Mouse (Mus musculus): ENCODE data around the gene Cldn22. TPM values are rescaled to one million over a fixed set of nuclear protein-coding genes. Genes with fewer than 3 reads are reported as not detected.
"Not testable (repeated sequence)": the region's sequence is repeated elsewhere in the genome, so short reads cannot be mapped to it uniquely, and the experiment has no call there.

Gene Cldn22
- polyA plus RNA-seq, 1 experiment from 2014 or later, result not detected

DNA sequence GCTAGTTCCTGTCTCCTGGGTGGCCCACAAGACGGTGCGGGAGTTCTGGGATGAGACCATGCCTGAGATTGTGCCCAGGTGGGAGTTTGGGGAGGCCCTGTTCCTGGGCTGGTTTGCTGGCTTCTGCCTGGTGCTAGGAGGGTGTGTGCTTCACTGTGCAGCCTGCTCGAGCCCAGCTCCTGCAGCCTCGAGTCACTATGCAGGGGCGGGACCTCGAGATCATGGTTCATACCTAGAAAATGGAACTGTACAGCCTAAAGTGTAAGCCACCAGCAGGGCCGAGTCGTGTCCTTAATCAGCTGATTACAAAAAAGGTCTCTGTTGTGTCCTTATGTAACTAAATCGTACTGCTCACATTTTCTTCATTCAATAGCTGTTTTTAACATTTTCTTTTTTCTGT is 1.7 kb upstream of the Cldn22 start:
- WGBS (ENCODE audit: insufficient replicate concordance), result 47% methylated on average over 7 of the region's 9 CpGs
- not testable (repeated sequence) for H3K4me2 ChIP-seq (ENCODE audit: low read depth, low read length); H3K36me3 ChIP-seq (ENCODE audit: control insufficient read depth, insufficient read depth); H3K4me3 ChIP-seq (ENCODE audit: low read depth, low read length); ATAC-seq (ENCODE audit: low read depth); H3K9ac ChIP-seq (ENCODE audit: low read depth, low read length); H3K4me1 ChIP-seq (ENCODE audit: control insufficient read depth, low read depth, low read length); H3K27me3 ChIP-seq (ENCODE audit: control insufficient read depth, insufficient read depth, low read depth, low read length); H3K27ac ChIP-seq (ENCODE audit: low read length); H3K9me3 ChIP-seq (replicated peaks; ENCODE audit: control insufficient read depth, low read length)

DNA sequence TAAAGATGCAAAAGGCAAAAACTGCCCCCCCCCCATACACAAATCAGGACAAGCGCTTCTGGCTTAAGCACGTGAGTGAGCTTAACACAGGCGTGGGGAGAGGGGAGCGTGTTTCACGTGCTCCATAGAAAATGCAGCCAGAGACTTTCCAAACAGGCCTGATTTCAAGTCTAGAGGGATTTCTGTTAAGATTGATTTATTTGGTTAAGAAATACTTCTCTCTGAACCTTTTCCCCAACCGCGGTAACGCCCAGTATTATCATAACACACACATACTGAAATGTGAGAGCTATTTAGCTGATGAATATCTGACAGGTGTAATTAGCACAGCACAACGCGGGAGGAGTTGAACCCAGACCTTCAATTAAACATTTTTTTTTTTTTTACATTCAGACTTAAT is 505 bp upstream of the Cldn22 start:
- H3K27me3 ChIP-seq (ENCODE audit: control insufficient read depth, insufficient read depth, low read depth, low read length), result no peaks in the 10 kb centered on the region
- no peak overlapping the region for H3K4me3 ChIP-seq (ENCODE audit: low read depth, low read length)
- WGBS (ENCODE audit: insufficient replicate concordance), result 72% methylated on average over 10 of the region's 10 CpGs
- no peaks in the 10 kb centered on the region for H3K4me1 ChIP-seq (ENCODE audit: control insufficient read depth, low read depth, low read length)
- H3K9me3 ChIP-seq (replicated peaks; ENCODE audit: control insufficient read depth, low read length), result no peaks in the 10 kb centered on the region
- no peaks in the 10 kb centered on the region for H3K36me3 ChIP-seq (ENCODE audit: control insufficient read depth, insufficient read depth)
- no peak overlapping the region for H3K27ac ChIP-seq (ENCODE audit: low read length)
- no peak overlapping the region for H3K4me2 ChIP-seq (ENCODE audit: low read depth, low read length)
- no peak for ATAC-seq (ENCODE audit: low read depth)
- no peak overlapping the region for H3K9ac ChIP-seq (ENCODE audit: low read depth, low read length)

DNA sequence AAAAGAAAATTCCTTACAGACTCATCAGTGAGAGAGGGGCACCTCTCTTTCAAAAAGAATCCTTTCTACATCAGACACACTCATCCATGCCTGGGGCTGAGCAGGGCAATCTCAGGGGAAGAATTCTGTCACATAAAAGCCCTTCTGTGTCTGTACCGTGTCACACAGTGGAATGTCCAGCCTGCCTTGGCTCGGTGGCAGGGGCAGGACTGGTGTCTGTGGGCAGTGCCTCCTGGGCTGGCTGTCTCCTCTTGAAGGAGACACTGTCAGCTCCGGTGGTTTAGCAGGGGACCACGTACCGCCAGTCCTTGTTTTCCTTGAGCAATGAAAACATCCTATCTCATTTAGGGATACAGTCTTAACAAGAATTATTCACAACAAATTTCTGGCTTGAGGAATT is 1.3 kb downstream of the Cldn22 start:
- Histone ChIP-seq H3K27me3 (ENCODE audit: control insufficient read depth, insufficient read depth, low read depth, low read length) (no peaks in the 10 kb centered on the region), H3K9ac (ENCODE audit: low read depth, low read length) (no peak overlapping the region), H3K4me2 (ENCODE audit: low read depth, low read length) (no peak overlapping the region), H3K9me3 (replicated peaks; ENCODE audit: control insufficient read depth, low read length) (no peaks in the 10 kb centered on the region), H3K4me1 (ENCODE audit: control insufficient read depth, low read depth, low read length) (no peaks in the 10 kb centered on the region), H3K27ac (ENCODE audit: low read length) (no peak overlapping the region), H3K36me3 (ENCODE audit: control insufficient read depth, insufficient read depth) (no peaks in the 10 kb centered on the region), H3K4me3 (ENCODE audit: low read depth, low read length) (no peak overlapping the region)
- WGBS (ENCODE audit: insufficient replicate concordance), result 57% methylated on average over 5 of the region's 5 CpGs
- ATAC-seq (ENCODE audit: low read depth), result no peak

- H3K36me3 ChIP-seq (ENCODE audit: control insufficient read depth, insufficient read depth), result no peaks in the 10 kb centered on the region
- ATAC-seq (ENCODE audit: low read depth), result no peak
- H3K4me1 ChIP-seq (ENCODE audit: control insufficient read depth, low read depth, low read length), result no peaks in the 10 kb centered on the region
- H3K9ac ChIP-seq (ENCODE audit: low read depth, low read length), result no peak overlapping the region
- no peak overlapping the region for H3K4me3 ChIP-seq (ENCODE audit: low read depth, low read length)
- WGBS (ENCODE audit: insufficient replicate concordance), result 74% methylated on average over 9 of the region's 9 CpGs
- no peaks in the 10 kb centered on the region for H3K27me3 ChIP-seq (ENCODE audit: control insufficient read depth, insufficient read depth, low read depth, low read length)
- no peak overlapping the region for H3K27ac ChIP-seq (ENCODE audit: low read length)
- no peaks in the 10 kb centered on the region for H3K9me3 ChIP-seq (replicated peaks; ENCODE audit: control insufficient read depth, low read length)
- no peak overlapping the region for H3K4me2 ChIP-seq (ENCODE audit: low read depth, low read length)
Measured at GRCm38 (mm10) chr8:47826911-47827310, 2.6 kb downstream of the Cldn22 start.

DNA sequence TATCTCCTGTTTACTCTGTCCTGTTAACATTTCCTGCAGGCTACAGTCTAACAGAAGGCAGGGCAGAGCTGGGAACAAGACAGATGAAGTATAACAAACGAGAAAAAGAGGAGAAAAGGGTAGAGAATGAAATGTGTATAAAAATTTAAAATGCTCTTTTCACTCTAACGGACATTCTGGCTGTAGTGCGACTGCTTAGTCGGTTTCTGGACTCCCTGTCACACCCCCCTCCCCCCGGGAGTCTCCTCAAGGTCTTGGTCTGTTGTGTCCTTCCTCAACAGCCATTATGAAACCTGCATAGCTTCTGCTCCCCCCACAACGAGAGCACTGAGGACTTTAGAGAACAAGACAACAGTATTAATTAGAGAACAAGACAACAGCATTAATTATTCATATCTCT is 8.3 kb downstream of the Cldn22 start:
- H3K4me3 ChIP-seq (ENCODE audit: low read depth, low read length), result no peak overlapping the region
- ATAC-seq (ENCODE audit: low read depth), result no peak
- H3K4me1 ChIP-seq (ENCODE audit: control insufficient read depth, low read depth, low read length), result no peaks in the 10 kb centered on the region
- 62% methylated on average over 6 of the region's 6 CpGs for WGBS (ENCODE audit: insufficient replicate concordance)
- no peaks in the 10 kb centered on the region for H3K36me3 ChIP-seq (ENCODE audit: control insufficient read depth, insufficient read depth)
- no peak overlapping the region for H3K27ac ChIP-seq (ENCODE audit: low read length)
- no peak overlapping the region for H3K9ac ChIP-seq (ENCODE audit: low read depth, low read length)
- no peaks in the 10 kb centered on the region for H3K9me3 ChIP-seq (replicated peaks; ENCODE audit: control insufficient read depth, low read length)
- H3K4me2 ChIP-seq (ENCODE audit: low read depth, low read length), result no peak overlapping the region
- no peaks in the 10 kb centered on the region for H3K27me3 ChIP-seq (ENCODE audit: control insufficient read depth, insufficient read depth, low read depth, low read length)

DNA sequence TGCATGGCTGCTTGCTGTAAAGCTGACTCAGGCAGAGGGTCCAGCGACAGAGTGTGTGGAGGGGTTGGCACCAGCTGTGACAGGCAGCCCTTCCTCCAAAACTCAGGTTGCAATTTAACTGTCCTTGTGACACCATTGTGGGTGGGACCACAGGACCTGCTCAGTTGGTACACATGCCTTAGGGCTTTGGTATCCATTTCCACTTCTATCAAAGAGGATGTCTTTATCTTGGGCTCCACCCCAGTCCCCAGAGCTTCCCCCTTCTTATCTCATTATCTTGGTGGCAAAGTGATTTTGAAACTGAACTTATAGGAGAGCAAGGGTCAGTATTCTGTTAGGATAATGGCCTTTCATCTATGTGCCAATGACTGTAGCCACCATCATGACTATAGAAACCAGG is 9.7 kb downstream of the Cldn22 start:
- Histone ChIP-seq H3K27ac (ENCODE audit: low read length) (no peak overlapping the region), H3K4me1 (ENCODE audit: control insufficient read depth, low read depth, low read length) (no peaks in the 10 kb centered on the region), H3K4me2 (ENCODE audit: low read depth, low read length) (no peak overlapping the region), H3K27me3 (ENCODE audit: control insufficient read depth, insufficient read depth, low read depth, low read length) (no peaks in the 10 kb centered on the region), H3K36me3 (ENCODE audit: control insufficient read depth, insufficient read depth) (no peaks in the 10 kb centered on the region), H3K4me3 (ENCODE audit: low read depth, low read length) (no peak overlapping the region), H3K9me3 (replicated peaks; ENCODE audit: control insufficient read depth, low read length) (no peaks in the 10 kb centered on the region), H3K9ac (ENCODE audit: low read depth, low read length) (no peak overlapping the region)
- ATAC-seq (ENCODE audit: low read depth), result no peak
- 65% methylated on average over 1 of the region's 1 CpGs for WGBS (ENCODE audit: insufficient replicate concordance)

- Histone ChIP-seq H3K4me2 (ENCODE audit: low read depth, low read length) (no peak overlapping the region), H3K27ac (ENCODE audit: low read length) (no peak overlapping the region), H3K4me3 (ENCODE audit: low read depth, low read length) (no peak overlapping the region), H3K36me3 (ENCODE audit: control insufficient read depth, insufficient read depth) (peaks cover 3% of the 10 kb centered on the region; the same call in 1 of the 2 replicates), H3K9ac (ENCODE audit: low read depth, low read length) (no peak overlapping the region), H3K9me3 (replicated peaks; ENCODE audit: control insufficient read depth, low read length) (no peaks in the 10 kb centered on the region), H3K4me1 (ENCODE audit: control insufficient read depth, low read depth, low read length) (no peaks in the 10 kb centered on the region), H3K27me3 (ENCODE audit: control insufficient read depth, insufficient read depth, low read depth, low read length) (no peaks in the 10 kb centered on the region)
- WGBS (ENCODE audit: insufficient replicate concordance), result 75% methylated on average over 7 of the region's 7 CpGs
- ATAC-seq (ENCODE audit: low read depth), result no peak
Measured at GRCm38 (mm10) chr8:47843063-47843462, 18.8 kb downstream of the Cldn22 start.

DNA sequence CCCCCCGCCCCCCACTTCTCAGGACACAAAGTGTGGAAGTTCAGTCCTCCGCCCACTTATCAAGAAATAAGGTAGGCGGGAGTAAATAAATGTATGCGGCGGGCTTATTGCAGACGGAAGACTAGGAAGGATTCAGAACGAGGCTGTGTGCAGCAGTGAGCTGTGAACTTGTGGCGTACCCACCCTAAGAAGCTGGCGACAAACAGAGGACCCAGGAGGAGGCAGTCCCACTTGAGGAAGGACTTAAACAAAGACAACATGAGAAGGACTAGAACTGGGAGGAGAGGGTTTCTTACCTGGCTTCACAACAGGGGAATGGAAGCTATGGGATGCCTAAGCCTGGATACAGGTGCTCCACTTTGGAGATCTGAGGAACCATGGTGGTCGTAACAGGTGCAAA is 19.4 kb downstream of the Cldn22 start:
- H3K36me3 ChIP-seq (ENCODE audit: control insufficient read depth, insufficient read depth), result peaks cover 6% of the 10 kb centered on the region
- H3K27me3 ChIP-seq (ENCODE audit: control insufficient read depth, insufficient read depth, low read depth, low read length), result no peaks in the 10 kb centered on the region
- H3K4me3 ChIP-seq (ENCODE audit: low read depth, low read length), result no peak overlapping the region
- no peak overlapping the region for H3K27ac ChIP-seq (ENCODE audit: low read length)
- no peak for ATAC-seq (ENCODE audit: low read depth)
- no peaks in the 10 kb centered on the region for H3K9me3 ChIP-seq (replicated peaks; ENCODE audit: control insufficient read depth, low read length)
- no peak overlapping the region for H3K4me2 ChIP-seq (ENCODE audit: low read depth, low read length)
- no peaks in the 10 kb centered on the region for H3K4me1 ChIP-seq (ENCODE audit: control insufficient read depth, low read depth, low read length)
- 77% methylated on average over 10 of the region's 10 CpGs for WGBS (ENCODE audit: insufficient replicate concordance)
- H3K9ac ChIP-seq (ENCODE audit: low read depth, low read length), result no peak overlapping the region

DNA sequence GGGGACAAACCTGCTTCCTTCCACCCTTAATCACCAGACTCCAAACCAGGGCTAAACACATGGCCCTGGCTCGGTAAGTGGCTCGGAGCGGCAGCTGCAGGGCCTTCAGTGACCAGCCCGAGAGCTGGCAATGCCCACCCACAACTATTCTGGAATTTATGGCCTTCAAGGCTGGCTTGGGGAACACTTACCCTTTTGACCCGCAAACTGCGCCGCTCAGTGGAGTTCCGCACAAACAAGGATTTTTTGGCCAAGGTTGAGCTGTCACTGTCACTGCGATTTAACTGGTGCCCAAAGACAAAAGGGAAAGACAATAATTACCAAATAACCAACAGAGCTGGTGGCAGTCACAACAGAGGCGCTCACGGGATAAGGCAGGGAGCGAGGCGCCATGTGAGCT is 21.7 kb downstream of the Cldn22 start:
- WGBS (ENCODE audit: insufficient replicate concordance), result 86% methylated on average over 13 of the region's 13 CpGs
- no peaks in the 10 kb centered on the region for H3K4me1 ChIP-seq (ENCODE audit: control insufficient read depth, low read depth, low read length)
- H3K36me3 ChIP-seq (ENCODE audit: control insufficient read depth, insufficient read depth), result peaks cover 5% of the 10 kb centered on the region
- H3K27me3 ChIP-seq (ENCODE audit: control insufficient read depth, insufficient read depth, low read depth, low read length), result no peaks in the 10 kb centered on the region
- no peak for ATAC-seq (ENCODE audit: low read depth)
- H3K4me3 ChIP-seq (ENCODE audit: low read depth, low read length), result no peak overlapping the region
- H3K9ac ChIP-seq (ENCODE audit: low read depth, low read length), result no peak overlapping the region
- H3K4me2 ChIP-seq (ENCODE audit: low read depth, low read length), result no peak overlapping the region
- H3K27ac ChIP-seq (ENCODE audit: low read length), result no peak overlapping the region
- no peaks in the 10 kb centered on the region for H3K9me3 ChIP-seq (replicated peaks; ENCODE audit: control insufficient read depth, low read length)

- WGBS (ENCODE audit: insufficient replicate concordance), result 83% methylated on average over 14 of the region's 14 CpGs
- ATAC-seq (ENCODE audit: low read depth), result no peak
- no peaks in the 10 kb centered on the region for H3K9me3 ChIP-seq (replicated peaks; ENCODE audit: control insufficient read depth, low read length)
- H3K27me3 ChIP-seq (ENCODE audit: control insufficient read depth, insufficient read depth, low read depth, low read length), result no peaks in the 10 kb centered on the region
- no peak overlapping the region for H3K27ac ChIP-seq (ENCODE audit: low read length)
- H3K36me3 ChIP-seq (ENCODE audit: control insufficient read depth, insufficient read depth), result peaks cover 5% of the 10 kb centered on the region
- H3K9ac ChIP-seq (ENCODE audit: low read depth, low read length), result no peak overlapping the region
- no peak overlapping the region for H3K4me3 ChIP-seq (ENCODE audit: low read depth, low read length)
- H3K4me2 ChIP-seq (ENCODE audit: low read depth, low read length), result no peak overlapping the region
- H3K4me1 ChIP-seq (ENCODE audit: control insufficient read depth, low read depth, low read length), result no peaks in the 10 kb centered on the region
Measured at GRCm38 (mm10) chr8:47847161-47847560, 22.9 kb downstream of the Cldn22 start.
